Mouse (Mus musculus) fibroblast of lung, adult 2 months (primary cell): ENCODE measurements around the gene Fam161a.

Experiments used
- DNase-seq: peaks from one replicate; pipeline ENCODE4 v3.0.0-alpha.2; 2011; ENCODE audit warnings: low read depth

Gene Fam161a

DNA sequence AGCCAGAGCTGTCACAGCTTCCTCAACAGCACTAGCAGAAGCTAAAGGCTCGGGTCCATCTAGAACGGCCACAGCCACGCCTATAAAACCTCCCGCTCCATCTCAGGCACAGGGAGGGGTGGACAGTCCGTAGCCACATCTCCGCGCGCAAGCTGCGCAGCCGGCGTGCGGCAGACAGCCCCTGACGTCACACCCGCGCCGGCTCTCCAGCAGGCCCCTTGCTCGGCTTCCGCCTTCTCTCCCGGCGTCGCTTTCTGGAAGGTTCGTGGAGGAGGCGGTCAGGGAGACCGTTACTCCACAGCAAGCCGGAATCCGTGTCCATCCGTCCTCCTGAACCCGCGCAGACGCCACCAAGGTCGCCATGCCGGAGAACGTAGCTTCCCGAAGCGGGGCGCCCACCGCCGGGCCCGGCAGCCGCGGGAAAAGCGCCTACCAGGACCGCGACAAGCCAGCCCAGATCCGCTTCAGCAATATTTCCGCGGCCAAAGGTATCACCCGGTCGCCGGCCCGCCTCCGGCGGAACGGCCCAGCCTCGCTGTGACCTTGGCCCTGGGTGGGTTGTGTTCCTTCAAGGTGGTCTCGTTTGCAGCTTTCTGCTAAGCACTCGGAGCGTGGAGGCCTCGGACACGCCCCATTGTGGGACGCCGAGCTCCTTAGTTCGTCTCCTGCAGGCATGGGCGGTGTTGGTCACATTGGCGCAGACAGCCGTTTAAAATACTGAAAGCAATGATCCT lies 16.8 kb upstream of the Fam161a start, which contains the start of gene Cct4:
TSS of gene Cct4 (plus strand) at position 127 of the 734 bp plus-strand sequence.
- DNase-seq, result peak; percentile 73

DNA sequence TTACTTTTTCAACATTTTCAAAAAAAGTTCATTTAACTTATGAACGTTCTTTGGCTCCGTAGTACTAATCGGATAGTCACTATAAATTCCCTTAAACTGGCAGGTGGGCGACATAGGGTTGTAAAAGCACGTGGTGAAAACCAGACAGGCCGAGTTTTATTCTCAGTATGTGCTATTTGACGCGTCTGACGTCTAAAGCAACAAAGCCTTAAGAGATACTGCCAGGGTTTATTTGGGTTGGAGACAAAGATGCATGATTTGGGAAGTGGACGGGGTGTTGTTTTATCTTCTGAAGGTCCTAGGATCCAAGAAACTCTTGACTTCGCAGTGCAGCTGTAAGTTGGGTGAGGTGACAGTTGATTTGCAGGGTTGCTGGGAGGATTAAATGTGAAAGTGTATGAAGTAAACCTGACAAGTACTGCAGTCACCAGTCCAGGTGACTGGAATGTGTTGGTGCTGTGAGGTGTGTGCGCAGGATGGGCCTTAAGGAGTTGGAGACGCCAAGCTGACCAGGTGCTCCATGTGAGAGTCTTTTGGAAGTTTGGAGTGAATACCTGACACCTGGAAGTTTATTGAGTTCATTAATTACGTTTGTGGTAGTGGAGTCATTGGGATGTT lies 16.0 kb upstream of the Fam161a start:
- no peak for DNase-seq

DNA sequence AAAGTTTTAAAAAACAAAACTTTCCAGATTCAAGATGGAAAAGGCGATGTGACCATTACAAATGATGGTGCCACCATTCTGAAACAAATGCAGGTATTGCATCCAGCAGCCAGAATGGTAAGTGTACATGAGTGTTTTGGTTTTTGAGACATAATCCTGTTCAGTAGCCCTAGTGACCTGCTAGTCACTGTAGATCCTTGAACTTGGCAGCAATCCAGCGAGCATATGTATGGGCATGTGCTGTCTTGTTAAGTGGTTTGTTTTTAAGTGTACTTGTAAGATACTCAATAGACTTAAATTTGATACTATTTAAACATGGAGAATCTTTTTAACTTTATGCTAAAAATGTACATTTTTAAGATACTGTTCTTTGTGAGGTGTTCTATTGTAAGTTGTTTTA lies 13.1 kb upstream of the Fam161a start:
- no peak for DNase-seq

DNA sequence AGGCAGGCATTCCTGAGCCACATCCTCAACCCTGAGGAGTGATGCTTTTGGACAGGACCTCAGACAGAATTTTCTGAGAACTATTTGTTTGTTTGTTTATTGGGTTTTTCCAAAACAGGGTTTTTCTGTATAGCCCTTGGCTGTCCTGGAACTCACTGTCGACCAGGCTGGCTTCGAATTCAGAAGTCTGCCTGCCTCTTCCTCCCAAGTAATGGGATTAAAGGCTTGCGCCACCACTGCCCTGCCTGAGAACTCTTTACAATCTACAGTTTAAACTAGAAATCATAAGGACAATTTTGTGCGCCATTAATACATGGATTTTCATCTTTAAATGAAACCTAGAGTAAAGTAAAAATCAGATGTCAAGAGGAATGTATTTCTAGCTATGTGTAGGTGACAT lies 11.9 kb upstream of the Fam161a start:
- DNase-seq, result no peak

DNA sequence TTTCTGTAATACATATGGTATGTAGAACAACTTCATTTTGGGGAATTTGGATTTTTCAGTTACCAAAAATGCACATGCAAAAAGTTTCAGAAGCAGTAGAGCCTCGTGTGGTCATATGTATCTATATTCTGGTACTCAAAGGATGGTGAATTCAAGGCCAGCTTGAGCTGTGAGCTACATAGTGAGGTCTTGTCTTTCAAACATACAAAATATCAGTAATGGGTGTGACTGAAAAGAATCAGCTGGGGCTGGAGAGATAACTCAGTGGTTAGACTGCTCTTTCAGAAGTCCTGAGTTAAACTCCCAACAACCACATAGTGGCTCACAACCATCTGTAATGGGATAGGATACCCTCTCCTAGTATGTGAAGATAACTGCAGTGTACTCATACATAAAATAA lies 9.0 kb upstream of the Fam161a start:
- no peak for DNase-seq

DNA sequence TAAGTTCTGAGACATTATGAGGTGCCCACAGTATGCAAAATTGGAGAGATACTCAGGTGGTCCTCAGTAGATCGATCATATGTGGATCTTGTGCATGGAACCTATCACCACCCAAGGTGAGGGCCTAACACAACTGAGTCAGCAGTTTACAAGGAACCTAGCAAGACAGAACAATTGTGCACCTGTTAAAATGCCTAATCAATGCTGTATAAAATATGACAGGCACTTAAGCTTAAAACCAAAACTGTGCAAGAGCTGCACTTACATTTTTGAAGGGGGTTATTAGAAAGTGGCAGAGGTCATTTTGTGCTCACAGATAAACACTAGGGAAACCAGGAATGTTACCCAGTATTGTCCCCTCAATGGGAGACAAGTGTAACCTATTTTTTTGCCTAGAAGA lies 2.1 kb upstream of the Fam161a start:
- DNase-seq, result no peak

DNA sequence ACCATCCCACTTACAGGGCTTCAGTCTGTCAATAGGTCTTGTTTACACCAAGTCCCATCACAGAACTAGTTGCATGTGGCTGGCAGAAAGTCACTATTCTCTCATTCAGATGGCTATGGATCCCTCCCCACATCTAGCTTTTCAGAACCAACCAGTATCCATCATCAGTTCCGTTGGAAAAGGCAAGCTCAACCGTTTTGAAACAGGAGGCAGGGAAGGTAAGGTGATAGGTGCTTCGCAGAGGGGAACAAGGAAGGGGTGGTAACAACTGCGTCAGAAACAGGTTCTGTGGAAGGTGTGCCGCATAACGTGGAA lies 208 bp upstream of the Fam161a start:
- DNase-seq, result no peak

DNA sequence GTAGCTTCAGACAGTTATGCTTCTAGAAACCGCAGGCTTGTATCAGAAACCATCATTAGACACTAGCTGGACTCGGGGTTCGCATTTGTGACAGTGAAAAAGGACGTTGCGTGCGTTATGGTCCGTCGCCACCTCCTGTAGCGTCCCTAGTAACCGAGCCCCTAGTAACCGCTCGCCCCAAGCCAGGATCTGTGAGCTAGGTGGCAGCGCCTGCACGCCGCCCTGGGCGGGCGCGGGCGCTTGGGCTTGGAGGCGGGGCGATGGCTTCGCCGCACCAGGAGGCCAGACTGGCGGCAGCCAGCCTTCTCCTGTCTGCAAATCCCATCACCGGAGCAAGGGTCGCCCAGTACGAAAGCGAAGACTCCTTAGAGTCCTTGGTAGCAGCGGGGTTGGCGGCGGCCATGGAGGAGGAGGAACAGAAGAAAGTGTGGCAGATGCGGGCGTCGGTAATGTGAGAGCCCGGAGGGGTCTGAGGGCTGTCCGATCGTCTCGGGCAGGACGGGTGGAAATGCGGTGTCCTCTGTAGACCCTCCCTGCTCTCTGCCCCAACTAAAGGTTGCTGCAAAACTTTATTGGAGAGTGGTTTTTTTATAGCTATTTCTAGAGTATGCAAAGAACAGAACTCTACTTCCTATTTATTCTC lies 971 bp downstream of the Fam161a start:
- peak; percentile 49 for DNase-seq

DNA sequence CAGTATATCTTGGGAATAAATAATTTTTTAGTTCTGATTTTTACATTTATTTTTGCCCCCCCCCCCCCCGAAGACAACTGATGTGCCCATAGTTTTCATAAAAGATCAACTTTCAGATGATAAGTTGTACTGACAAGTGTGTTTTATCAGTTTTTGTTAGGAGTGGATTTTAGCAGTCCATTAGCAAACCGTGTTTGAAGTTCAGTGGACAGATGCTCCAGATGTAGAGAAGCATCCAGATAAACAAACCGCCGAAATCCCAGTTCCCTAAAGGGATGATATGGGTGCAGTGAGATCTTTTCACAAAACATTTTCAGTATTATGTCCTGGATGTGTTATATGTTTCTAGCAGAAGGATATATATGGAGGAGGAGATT lies 1.5 kb downstream of the Fam161a start:
- no peak for DNase-seq

DNA sequence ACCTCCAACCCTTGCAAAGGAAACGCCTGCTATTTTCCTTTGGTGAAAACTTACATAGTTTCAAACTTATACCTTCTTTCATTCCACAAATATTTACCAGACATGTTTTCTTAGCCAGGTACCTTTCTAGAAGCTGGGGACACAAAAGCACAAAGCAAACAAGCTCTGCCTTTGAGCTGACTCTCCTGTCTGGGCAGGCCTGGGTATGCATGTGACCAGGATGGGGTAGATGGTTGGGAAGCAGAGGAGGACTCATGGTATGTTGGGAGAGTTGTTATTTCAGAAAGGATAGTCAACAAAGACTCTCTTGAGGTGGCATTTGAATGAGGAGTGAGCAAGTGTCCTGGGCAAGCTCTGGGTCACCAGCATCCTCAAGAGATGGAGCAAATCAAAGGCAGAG lies 5.8 kb downstream of the Fam161a start:
- DNase-seq, result no peak

DNA sequence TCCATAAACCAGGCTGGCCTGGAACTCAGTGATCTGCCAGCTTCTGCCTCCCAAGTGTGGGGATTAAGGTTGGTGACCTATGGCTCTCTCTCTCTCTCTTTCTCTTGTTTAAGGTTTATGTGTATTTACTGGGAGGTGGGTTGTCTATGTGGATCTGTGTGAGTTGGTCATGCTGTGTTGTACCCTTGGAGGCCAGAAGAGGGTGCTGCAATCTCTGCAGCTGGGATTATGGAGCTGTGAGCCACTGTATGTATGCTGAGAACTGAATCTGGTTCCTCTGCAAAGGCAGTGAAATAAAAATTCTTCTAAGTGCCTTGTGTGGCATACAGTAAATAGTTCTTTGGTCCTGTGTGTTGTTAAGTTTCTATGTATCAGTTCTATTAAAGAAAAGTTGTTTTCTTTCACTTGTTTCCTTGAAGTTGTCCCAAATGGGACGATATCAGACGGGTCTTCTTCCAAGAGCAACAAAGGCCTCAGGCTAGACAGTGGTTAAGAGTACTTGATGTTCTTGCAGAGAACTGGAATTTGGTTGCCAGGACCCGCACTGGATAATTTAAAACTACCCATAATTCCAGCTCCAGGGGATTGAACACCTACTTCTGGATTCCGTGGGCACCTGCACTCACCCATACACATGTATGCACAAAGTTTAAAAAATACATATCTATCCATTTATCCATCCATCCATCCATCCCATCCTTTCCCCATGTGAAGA lies 6.4 kb downstream of the Fam161a start:
- DNase-seq, result no peak

DNA sequence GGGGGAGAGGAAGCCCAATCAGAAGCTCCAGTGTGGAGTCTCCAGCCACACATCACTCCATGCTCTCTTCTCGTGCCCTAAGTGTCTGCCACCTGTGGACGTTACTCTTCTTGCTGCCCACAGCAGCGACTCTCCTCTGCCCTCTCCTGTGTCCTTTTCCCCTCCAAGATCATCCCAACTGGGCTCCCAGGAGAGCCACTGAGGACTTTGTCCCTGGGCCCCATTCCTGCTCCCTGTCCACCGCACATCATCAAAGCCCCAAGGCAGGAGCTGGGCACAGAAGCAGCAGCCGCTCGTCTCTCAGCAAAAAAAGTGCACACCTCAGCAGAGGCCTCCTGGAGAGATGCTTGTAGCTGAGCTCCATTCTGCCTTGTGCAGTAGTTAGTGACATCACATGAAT lies 7.7 kb downstream of the Fam161a start:
- DNase-seq, result no peak

DNA sequence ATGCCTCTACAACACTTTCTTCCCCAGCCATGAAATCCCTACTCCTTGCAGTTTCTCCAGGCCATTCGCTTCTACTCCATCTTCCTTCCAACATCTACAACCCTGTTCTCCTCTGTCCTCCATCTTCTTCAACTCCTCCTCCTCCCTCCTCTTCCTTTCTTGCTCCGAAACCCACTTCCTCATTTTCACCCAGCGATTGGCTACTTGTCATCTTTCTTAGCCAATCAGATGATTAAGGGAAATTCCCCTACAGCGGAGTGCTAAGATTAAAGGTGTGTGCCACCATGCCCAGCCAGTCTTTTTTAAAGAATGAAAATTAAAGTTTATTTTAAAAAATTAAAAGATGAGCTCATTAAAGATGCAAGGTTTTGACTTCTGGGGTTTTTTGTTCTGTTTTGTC lies 10.6 kb downstream of the Fam161a start:
- DNase-seq, result no peak

DNA sequence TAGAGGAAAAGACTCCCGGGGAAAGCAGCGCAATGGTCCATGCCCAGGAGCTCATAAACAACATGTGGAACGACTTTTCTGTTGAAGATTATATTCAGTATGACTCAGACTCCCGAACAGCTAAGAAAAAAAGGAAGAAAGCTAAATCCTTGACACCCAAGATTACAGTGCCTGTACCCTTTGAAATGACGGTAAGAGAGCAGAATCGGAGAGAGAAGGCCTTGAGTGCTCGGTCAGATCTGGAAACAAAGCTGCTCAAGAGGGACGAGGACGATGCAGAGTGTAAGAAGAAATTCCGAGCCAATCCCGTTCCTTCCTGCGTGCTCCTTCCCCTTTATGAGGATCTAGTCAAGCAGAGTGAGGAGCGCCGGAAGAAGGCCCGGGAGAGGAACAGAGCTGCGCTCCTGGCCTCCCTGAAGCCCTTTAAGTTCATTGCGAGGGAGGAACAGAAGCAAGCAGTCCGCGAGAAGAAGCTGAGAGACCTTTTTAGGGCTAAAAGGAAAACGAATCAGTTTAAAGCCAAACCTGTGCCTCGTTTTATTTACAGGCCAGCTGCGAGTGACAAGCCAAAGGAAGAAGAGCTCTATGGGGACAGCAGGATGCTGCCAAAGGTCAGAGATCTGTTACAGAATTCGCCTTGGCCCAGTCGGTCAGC lies 12.9 kb downstream of the Fam161a start:
- no peak for DNase-seq

DNA sequence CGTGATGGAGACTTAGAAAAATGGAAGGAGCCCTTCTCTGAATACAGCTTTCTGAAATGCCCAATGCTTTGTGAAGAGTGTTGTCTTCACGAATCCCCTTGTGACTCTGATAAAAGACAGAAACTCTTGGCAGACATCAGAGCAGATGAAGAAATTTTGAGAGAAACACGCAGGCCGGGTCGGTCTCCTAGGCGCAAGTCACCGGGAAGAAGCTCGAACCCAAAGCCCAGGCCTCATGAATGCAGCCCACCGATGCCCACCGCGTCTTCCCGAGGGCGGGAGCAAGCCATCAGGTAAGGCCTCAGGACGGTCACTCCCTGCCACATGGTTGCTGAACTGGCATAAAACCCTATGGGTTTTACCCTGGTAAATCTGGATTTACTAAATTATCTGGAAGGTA lies 13.5 kb downstream of the Fam161a start:
- DNase-seq, result no peak

DNA sequence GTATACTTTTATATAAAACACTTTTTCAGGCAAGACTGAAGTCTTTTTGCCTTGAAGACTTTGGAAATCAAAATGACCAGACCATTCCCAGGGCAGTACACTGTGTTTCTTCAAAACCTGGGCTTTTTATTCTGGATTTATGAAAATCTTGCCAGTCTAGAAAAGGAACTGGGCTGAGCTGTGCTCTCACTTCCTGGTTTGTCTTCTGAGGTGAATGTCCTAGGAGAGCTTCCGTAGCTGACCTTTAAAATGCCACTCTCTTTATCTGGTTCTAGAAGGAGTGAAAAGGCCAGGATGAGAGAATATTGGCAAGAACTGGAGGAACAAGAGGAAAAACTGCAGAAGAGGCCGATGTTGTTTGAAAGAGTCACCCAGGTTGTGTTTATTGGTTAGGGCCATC lies 15.8 kb downstream of the Fam161a start:
- no peak for DNase-seq

DNA sequence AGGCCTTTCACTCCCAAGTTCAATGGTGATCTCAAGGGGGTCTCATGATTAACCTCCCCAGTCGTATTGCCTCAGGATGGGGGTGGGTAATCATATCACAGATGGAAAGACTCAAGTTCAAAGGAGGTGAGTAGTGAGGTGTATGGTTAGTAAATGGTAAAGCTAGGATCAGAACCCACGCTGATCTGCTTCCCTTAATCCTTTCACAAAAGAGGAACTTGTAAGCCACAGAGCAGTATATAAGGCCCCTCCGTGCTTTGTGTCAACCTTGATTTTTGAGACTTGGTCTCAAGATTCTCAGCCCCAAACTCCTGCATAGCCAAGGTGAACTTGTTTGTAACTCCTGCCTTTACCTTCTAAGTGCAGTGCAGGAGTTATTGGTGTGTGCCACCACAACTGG lies 16.8 kb downstream of the Fam161a start:
- DNase-seq, result no peak

DNA sequence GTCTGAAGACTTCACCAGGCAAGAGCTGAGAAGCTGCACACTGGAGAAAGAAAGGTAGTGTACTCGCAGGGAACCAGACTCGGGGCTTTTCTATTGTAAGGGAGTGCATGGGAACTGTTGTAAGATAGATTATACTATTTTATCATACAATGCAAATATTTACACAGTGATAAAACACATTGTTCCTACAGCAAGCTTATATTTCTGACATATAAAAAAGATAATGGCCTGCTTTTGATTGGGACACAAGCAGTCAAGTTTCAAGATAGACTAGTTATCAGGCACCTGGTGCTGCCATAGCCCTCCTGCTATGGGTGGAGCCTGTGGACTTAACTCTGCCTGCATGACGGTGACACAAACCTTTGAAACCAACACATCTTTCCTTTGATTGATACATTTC lies 21.6 kb downstream of the Fam161a start:
- no peak for DNase-seq

DNA sequence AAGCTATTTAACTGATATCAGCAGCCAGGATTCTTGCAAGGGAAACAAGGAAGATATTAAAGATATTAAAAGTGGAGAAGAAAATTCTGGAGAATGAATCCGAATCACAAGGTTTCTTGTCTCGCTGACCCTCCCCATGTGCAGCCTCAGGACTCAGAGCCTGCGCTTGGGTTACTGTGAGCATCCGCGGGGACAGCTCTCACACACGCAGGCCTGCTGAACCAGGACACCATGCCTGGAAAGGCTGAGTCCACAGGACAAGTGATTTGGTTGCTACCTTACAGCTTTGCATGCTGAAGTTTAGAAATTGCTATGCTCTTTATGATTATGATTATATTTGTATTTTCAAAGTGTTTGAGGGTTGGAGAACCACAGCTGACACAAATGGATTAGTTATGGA lies 22.1 kb downstream of the Fam161a start:
- DNase-seq, result no peak

DNA sequence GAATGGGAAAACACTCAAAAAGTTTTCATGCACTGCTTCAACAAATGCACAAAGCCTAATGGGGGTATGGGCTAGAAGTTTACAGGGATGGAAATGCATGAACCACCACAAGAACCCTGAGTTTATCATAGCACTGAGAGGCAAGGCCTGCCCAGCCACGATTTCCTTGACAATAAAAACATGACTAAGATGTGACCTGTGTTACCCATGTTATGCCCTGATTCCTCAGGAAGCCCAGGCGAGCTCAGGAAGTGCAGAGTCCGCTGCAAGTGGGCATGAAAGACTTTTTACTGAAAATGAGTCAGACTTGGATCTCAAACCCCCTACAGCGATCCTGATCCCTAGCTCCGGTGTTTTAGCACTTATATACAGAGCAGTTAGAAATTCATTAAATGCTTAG lies 39.9 kb downstream of the Fam161a start:
- no peak for DNase-seq

DNA sequence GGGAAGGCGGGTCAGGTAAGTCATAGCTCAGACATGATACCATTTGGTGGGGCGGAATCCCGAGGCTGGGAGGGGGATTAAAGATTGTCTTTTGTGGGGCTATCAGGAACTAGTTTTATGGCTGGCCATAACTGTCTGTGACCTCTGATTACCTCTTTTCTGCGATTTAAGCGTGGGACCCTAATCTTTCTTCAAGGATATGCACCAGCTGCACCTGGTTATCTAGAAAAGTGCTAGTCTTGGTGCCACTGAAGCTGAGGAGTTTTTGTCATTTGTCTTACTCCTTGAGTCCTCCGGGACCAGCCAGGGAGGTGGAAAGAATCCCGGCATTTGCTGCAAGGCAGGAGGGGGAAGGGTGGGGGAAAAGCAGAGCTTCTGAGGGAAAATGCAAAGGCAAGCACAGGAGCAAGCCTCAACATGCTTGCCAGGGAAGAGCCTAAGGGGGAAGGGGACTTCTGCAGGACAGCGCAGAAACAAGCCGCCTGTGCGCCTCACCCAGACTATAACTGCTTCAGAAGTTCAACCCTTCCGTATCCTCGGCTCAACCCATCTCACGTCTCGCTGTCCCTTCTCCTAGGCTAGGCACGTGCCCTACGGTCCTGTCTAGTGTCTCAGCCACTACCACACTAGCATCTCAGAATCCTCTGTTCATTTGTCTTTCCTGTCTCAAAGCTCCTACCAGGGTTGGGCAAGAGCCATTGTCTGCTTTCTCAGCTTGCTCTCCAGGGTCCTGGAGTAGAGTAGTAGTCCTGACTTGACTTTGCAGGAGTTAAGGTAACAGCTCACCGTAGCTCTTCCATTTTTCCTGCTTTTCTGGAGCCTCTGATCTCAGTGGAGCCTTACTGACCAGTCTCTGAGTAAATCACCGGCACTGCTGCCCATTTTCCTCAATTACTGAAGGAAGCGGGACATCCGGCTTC lies 40.6 kb downstream of the Fam161a start:
- DNase-seq, result no peak

DNA sequence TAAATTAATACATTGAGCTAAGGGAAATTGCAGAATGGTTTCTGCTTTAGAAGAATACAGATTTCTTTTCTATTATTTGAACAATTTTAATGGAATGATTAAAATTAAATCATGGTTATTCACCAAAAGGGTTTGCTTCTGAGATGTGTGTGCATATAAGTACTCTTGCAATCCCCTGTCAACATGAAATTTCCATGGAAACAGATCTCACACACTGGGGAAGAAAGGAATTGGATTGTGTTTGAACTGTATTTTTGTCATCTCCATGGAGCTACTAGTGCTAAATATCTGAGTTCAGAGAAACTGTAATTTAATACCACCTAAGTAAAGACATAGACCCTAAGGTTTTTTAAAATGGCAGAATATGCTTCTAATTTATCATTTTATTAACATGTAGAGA lies 42.3 kb downstream of the Fam161a start:
- DNase-seq, result no peak
